ENCODE assay signal across 16 mouse cellular contexts in genomic region chr11:84570812-84571211, GRCm38 (mm10). TPM values are rescaled to one million over a fixed set of nuclear protein-coding genes. Genes with fewer than 3 reads are reported as not detected.
A peak's percentile ranks its signal among the peaks of the same experiment; 100 is the strongest.
DNase-seq lines count a peak whose midpoint lies in the region; ATAC-seq lines count a peak whose summit lies in the region.
"Had no signal": no experiment of that assay in that cellular context is flagged by ENCODE, and none has a peak within 500 bp of the region (broad histone marks: within the 10 kb centered on the region; RNA-seq: fewer than 3 reads in every experiment).

No protein-coding gene starts in this region.

- peaks cover 50% of the 10 kb centered on the region for H3K4me1 ChIP-seq in forebrain, embryonic 12.5 days
- H3K4me1 ChIP-seq in hindbrain, embryonic 12.5 days: peaks cover 65% of the 10 kb centered on the region
- peaks cover 57% of the 10 kb centered on the region for H3K4me1 ChIP-seq in midbrain, embryonic 13.5 days (replicated peaks)
- H3K4me1 ChIP-seq: heart, embryonic 15.5 days had no signal

- H3K4me3 ChIP-seq in forebrain, embryonic 12.5 days (replicated peaks): no peak overlapping the region
- no peak overlapping the region for H3K4me3 ChIP-seq in hindbrain, embryonic 12.5 days
- no peak overlapping the region for H3K4me3 ChIP-seq in midbrain, embryonic 13.5 days (replicated peaks)
- H3K4me3 ChIP-seq: heart, embryonic 15.5 days; liver, embryonic 12.5 days; neural tube, embryonic 13.5 days had no signal

- DNase-seq in cerebellum, postnatal 14 days: peak; percentile 48 to 63
- no peak for DNase-seq in cerebellum, postnatal 25 days
- no peak for DNase-seq in adipocyte (ENCODE audit: low spot score)
- no peak for DNase-seq in right cerebral cortex, postnatal 25 days
- DNase-seq in embryo, embryonic 9.5 days (ENCODE audit: extremely low spot score): no peak
- DNase-seq: heart, adult 11 months; layer of hippocampus, postnatal 36 days; lung, embryonic 14.5 days; right cerebral cortex, postnatal 14 days had no signal

- H3K36me3 ChIP-seq in forebrain, embryonic 12.5 days (replicated peaks): no peaks in the 10 kb centered on the region
- H3K36me3 ChIP-seq in hindbrain, embryonic 12.5 days: no peaks in the 10 kb centered on the region
- no peaks in the 10 kb centered on the region for H3K36me3 ChIP-seq in midbrain, embryonic 13.5 days
- H3K36me3 ChIP-seq: heart, embryonic 15.5 days; liver, embryonic 12.5 days; neural tube, embryonic 13.5 days had no signal

- no peak overlapping the region for H3K9ac ChIP-seq in forebrain, embryonic 12.5 days
- no peak overlapping the region for H3K9ac ChIP-seq in hindbrain, embryonic 12.5 days
- H3K9ac ChIP-seq in midbrain, embryonic 13.5 days (replicated peaks): no peak overlapping the region
- H3K9ac ChIP-seq: heart, embryonic 15.5 days; liver, embryonic 12.5 days; lung, embryonic 14.5 days; neural tube, embryonic 13.5 days had no signal

- ATAC-seq in forebrain, embryonic 12.5 days (ENCODE audit: low FRiP score): no peak
- no peak for ATAC-seq in hindbrain, embryonic 12.5 days (ENCODE audit: low FRiP score)
- ATAC-seq in midbrain, embryonic 13.5 days: no peak
- ATAC-seq: liver, embryonic 12.5 days had no signal

- H3K27me3 ChIP-seq in forebrain, embryonic 12.5 days: peaks cover 61% of the 10 kb centered on the region
- 0 out of 2 replicates have a peak, but pooled peaks cover 7% of the 10 kb centered on the region for H3K27me3 ChIP-seq in hindbrain, embryonic 12.5 days
- peaks cover 3% of the 10 kb centered on the region; the same call in 1 of the 2 replicates for H3K27me3 ChIP-seq in midbrain, embryonic 13.5 days

- H3K27ac ChIP-seq in forebrain, embryonic 12.5 days: peak overlapping the region; percentile 71; the same call in 1 of the 2 replicates
- H3K27ac ChIP-seq in hindbrain, embryonic 12.5 days: peak overlapping the region; percentile 84
- peak overlapping the region; percentile 89 for H3K27ac ChIP-seq in midbrain, embryonic 13.5 days
- H3K27ac ChIP-seq: heart, embryonic 15.5 days; liver, embryonic 12.5 days; macrophage had no signal

- H3K4me2 ChIP-seq in forebrain, embryonic 12.5 days: no peak overlapping the region
- H3K4me2 ChIP-seq in hindbrain, embryonic 12.5 days (replicated peaks): no peak overlapping the region
- H3K4me2 ChIP-seq in midbrain, embryonic 13.5 days (replicated peaks): no peak overlapping the region
- H3K4me2 ChIP-seq: heart, embryonic 15.5 days; liver, embryonic 12.5 days; lung, embryonic 14.5 days; neural tube, embryonic 13.5 days had no signal

- 72% methylated on average over 5 of the region's 5 CpGs for WGBS in forebrain, embryonic 12.5 days
- WGBS in hindbrain, embryonic 12.5 days: 71% methylated on average over 5 of the region's 5 CpGs
- WGBS in midbrain, embryonic 13.5 days: 68% methylated on average over 5 of the region's 5 CpGs

- H3K9me3 ChIP-seq in forebrain, embryonic 12.5 days: no peaks in the 10 kb centered on the region
- H3K9me3 ChIP-seq in hindbrain, embryonic 12.5 days (replicated peaks): no peaks in the 10 kb centered on the region
- H3K9me3 ChIP-seq in midbrain, embryonic 13.5 days: no peaks in the 10 kb centered on the region
- H3K9me3 ChIP-seq: heart, embryonic 15.5 days; liver, embryonic 12.5 days; neural tube, embryonic 13.5 days had no signal

RNA-seq across cellular contexts. Expression of gene Lhx1, which starts 45.5 kb away (rescaled TPM):
- 16.4 and 16.8 TPM in 2 replicates for polyA plus RNA-seq in forebrain, embryonic 12.5 days (2016; fragmentation: Nextera tagmentation; extraction: Ambion mirVana)
- polyA plus RNA-seq in hindbrain, embryonic 12.5 days (2016; fragmentation: Nextera tagmentation; extraction: Ambion mirVana): 65.0 and 68.8 TPM in 2 replicates
- 57.5 and 62.7 TPM in 2 replicates for polyA plus RNA-seq in midbrain, embryonic 13.5 days (2015; fragmentation: Nextera tagmentation; extraction: Ambion mirVana)
- polyA plus RNA-seq: heart, embryonic 15.5 days; liver, embryonic 12.5 days; lung, embryonic 14.5 days; macrophage had no signal

RNA-seq across cellular contexts. Expression of gene Aatf, which starts 57.5 kb away (rescaled TPM):
- 53.4 and 63.4 TPM in 2 replicates for polyA plus RNA-seq in forebrain, embryonic 12.5 days (2016; fragmentation: Nextera tagmentation; extraction: Ambion mirVana)
- 53.2 and 55.6 TPM in 2 replicates for polyA plus RNA-seq in hindbrain, embryonic 12.5 days (2016; fragmentation: Nextera tagmentation; extraction: Ambion mirVana)
- 59.5 and 60.7 TPM in 2 replicates for polyA plus RNA-seq in midbrain, embryonic 13.5 days (2015; fragmentation: Nextera tagmentation; extraction: Ambion mirVana)

Comparison
In these comparisons a context has a peak if more than half of its experiments do, and no peak if none do; other contexts are left out.
1. DNase-seq: peak in cerebellum, postnatal 14 days (2 of 2); none in cerebellum, postnatal 25 days (0 of 2), adipocyte (single experiment), right cerebral cortex, postnatal 25 days (single experiment) and embryo, embryonic 9.5 days (single experiment).
2. Peak in every context shown above with its lines, with median percentiles within 50 percentile points of each other: H3K27ac ChIP-seq.